Mouse (Mus musculus): Measurements from ENCODE around the gene Sar1b.
"Not testable (repeated sequence)": the region's sequence is repeated elsewhere in the genome, so short reads cannot be mapped to it uniquely, and the experiment has no call there.

- TF ChIP-seq POLR2AphosphoS5 (IDR thresholded peaks at IDR 0.05; ENCODE audit: insufficient replicate concordance, low read depth, low read length); CTCF (IDR thresholded peaks at IDR 0.05; ENCODE audit: low read depth, low read length); GATA1 (IDR thresholded peaks at IDR 0.05; ENCODE audit: borderline replicate concordance, low read length); TAL1 (conservative IDR thresholded peaks at IDR 0.05; ENCODE audit: low read depth, low read length); GATA2 (IDR thresholded peaks at IDR 0.05; ENCODE audit: borderline replicate concordance, low read depth, low read length): not testable (repeated sequence)
Measured at GRCm38 (mm10) chr11:51751623-51752225, 11.8 kb upstream of the Sar1b start.
